Mouse (Mus musculus) skeletal muscle tissue, adult 2 months (tissue): Measurements from ENCODE around the gene Tubb1.
A peak's percentile ranks its signal among the peaks of the same experiment; 100 is the strongest.

ENCODE experiments used
- DNase-seq: peaks from one replicate; pipeline ENCODE4 v3.0.0-alpha.2; 2012; ENCODE audit warnings: low read depth, low spot score

Gene Tubb1

DNA sequence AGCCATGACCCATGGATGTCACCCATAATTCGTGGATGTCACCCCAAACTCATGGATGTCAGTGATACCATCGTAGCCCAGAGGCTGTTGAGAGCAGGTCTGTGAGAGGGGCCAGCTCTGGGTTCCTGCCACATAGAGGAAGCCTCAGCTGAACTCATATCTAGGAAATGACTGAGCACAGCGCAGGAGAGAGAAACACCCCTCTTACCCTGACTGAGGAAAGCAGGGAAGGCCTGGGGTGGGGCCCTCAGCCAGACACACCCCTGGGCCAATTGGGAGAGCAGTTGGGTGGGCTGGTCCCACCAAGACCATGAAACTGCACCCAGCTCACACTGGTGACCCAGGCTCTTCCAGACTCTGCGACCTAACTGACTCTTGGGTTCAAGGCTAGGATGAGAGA is at the start of gene Tubb1:
TSS of gene Tubb1 (plus strand) at position 343 of the 400 bp plus-strand sequence.
- no peak for DNase-seq

DNA sequence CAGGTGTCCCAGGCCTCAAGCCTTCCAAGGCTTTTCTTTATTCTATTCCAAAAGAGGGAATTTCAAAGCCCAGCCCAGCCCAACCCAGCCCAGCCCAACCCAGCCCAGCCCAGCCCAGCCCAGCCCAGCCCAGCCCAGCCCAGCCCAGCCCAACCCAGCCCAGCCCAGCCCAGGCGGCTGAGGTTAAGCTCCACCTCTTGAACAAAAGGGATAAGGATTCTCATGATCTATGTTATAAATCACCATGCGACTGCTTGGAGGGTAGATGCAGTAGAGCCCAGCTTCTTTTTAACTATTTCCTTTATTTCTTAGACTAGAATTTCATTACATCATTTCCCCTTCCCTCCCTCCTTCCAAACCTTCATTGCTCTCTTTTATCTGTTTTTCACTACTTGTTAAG is 40.3 kb upstream of the Tubb1 start:
- DNase-seq, result no peak

GRCm38 (mm10) chr2:174413127-174413526 is 37.4 kb upstream of the Tubb1 start:
- DNase-seq, result no peak

DNA sequence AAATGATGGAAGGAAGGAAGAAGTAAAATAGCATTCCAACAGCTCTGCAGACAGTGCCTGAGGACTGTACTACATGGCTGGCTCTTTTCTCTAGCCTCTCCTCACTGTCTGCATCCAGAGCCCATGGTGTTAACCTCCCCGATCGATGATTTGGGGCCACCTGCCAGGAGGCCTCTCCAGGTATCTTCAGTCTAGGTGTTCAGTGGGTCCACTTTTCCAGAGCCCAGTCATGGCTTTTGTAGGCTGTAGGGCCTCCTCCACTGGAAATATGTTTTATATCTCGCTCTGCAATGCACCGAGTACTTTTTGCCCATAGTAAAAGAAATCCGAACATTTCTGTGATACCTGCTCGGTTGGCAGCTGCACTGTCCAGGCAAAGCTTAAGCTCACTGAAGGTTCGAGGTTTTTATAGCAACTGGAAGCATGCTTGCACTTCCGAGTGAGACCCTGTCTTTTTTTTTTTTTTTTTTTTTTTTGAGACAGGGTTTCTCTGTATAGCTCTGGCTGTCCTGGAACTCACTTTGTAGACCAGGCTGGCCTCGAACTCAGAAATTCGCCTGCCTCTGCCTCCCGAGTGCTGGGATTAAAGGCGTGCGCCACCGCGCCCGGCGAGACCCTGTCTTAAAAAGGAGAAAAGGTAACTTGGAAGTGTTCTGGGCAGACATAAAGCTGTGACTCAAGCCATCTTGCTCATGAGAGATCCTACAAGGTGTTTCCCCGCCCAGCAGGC is 35.3 kb upstream of the Tubb1 start:
- no peak for DNase-seq

DNA sequence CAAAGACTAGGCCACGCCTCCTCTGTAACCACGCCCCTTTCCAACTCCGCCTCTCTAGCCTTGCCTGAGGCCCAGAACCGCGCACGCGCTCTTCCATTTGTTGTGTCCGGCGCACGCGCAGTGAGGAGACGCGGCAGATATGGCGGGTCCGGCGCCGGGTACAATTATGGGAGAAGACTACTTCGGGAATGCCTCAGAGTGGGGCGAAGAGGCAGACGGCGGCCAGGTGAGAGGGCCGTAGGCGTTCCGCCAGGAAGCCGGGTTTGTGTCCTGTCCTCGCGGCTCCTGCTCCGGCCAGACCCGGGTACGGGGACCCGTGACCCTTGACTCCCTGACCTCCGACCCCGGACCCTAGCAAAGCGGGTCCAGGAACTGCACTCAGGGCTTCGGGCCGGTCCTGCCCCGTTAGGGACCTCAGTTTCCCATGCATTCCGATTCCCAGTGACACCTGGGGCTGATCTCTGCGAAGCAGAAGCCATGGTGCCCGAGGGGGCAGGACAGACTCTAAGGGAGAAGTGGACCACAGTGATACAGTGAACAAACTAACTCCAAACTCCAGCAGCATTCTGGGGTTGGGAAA is 34.7 kb upstream of the Tubb1 start, which contains the start of gene Nelfcd:
TSS of gene Nelfcd (plus strand) at position 74 of the 580 bp plus-strand sequence.
- peak; percentile 96 for DNase-seq

GRCm38 (mm10) chr2:174421107-174421506 is 29.4 kb upstream of the Tubb1 start:
- no peak for DNase-seq

DNA sequence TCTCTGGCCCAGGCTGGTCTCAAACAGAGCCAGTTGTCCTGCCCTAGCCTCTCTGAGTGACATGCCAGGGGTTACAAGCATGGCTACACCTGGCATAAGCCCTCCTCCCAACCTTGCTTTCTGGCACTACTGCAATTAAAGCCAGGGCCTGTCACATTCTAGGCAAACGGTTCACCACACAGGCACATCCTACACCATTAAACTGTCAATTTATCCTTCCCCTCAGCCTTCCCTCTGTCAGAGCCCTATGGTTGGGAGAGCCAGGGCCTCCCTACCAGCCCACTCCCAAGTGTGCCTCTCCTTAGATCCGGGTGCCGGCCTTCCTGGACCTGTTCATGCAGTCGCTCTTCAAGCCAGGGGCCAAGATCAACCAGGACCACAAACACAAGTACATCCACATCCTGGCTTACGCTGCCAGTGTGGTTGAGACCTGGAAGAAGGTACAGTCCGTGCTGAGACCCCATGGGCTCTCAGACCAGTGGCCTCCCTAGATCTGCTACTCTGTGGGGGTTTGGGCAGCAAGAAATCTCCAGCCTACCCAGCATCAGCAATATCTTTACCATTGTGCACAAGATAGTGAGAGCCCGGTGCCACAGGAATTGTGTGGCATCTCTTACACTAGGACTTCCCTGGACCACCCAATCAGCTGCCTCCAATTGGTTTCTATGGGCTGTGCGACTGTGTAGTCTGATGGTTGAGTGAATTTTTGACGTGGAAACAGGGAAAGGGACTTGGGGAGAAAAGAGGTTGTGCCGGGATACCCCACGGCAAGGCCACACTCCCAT is 26.0 kb upstream of the Tubb1 start:
- no peak for DNase-seq

GRCm38 (mm10) chr2:174426856-174427255 is 23.6 kb upstream of the Tubb1 start:
- DNase-seq, result no peak

DNA sequence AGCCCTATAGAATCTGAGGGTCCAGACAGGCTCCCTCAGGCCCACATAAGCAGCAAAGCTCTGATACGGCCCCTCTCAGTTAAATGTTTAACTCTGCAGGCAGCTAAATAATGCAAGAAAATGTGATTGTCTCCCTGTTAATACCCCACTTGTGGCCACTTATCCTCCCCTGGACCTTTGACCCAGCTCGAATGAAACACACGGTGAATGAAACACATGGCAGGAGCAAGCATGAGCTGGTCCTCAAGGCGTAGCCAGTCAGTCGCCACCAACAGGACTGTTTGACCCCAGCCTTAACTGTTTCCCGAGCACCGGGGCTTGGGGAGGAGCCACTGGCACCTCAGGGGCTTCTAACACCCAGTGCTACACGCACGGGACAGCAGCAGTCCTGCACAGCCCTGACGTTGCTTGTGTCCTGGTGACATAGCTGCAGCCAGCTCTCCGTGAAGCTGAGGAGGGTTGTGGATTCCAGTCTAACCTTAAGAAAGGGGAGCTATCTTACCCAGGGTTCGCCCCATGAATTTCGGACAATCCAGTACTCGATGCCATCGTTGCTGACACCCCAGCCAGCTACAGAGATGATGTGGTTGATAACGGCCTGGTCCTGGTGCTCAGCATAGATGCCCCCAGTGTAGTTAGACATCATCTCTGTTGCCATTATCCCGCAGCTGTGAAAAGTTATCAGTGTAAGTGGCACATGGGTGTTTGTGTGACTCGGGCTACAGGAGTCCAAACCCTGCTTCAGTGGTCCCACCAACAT is 22.2 kb upstream of the Tubb1 start:
- no peak for DNase-seq

DNA sequence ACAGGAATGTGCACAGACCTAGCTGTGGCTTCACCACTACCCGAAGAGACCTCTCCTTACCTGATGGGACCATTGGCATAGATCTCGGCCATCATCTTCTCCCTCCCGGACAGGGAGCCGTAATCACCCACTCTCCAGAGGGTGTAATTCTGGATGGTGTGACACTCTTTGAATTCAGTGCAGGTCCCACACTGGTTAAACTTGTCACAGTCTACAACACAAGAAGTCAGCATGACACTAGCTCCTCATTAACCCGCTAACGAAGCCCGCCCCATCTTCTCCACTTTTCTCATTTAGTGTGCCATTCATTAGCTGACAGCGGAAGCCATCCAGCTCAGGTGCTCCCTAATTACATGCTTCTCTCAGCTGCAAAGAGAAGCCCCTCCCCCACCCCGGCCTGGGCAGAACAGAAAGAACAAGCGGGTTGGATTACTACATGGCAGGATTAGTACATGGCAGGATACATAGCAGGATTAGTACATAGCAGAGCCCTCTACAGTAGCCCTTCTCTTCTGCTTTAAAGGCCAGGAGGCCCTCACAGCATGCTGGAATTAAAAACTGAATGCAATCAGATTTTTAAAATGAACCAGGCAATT is 21.4 kb upstream of the Tubb1 start:
- no peak for DNase-seq

DNA sequence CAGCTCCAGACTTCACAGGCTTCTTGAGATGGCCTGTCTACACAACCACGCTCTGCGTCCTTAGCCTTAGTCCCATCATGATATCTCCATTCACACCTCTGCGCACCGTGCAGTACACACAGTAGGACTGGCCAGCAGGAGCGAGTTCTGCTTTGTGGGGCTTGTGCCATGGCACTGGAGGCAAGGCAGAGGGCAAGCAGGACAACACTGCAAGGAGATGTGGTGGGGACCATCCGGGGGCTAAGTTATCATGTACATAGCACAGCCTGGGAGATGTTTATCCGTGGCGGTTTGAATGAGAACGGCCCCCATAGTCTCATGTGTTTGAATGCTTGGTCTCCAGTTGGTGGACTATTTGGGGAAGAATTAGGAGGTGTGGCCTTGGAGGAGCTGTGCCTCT is 15.6 kb upstream of the Tubb1 start:
- DNase-seq, result no peak

DNA sequence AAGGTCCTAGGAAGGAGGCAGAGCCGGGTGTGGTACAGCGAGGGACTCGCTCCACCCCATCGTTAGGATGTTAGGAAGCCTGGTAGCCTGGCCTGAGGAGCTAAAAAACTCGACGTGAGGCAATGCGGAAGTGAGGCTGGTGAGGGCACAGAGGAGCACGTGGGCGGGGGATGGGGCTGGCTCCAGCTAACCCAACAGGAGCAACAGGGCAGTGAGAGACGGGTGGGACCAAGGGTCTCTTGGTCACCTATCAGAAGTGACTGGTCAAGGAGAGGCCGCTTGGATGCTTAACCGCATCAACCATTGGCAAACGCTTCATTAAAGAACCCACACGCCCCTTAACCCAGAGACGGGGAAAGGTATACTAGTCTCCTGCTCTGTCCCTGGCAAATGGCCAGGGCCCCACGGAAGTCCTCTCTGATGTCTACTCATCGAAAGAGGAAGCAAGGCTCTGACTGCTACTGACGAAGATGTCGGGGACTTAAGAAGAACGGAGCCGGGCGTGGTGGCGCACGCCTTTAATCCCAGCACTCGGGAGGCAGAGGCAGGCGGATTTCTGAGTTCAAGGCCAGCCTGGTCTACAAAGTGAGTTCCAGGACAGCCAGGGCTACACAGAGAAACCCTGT is 14.3 kb upstream of the Tubb1 start:
- DNase-seq, result peak; percentile 63

- DNase-seq, result no peak
These were observed 13.4 kb upstream of the Tubb1 start for GRCm38 (mm10) chr2:174436916-174437696.

DNA sequence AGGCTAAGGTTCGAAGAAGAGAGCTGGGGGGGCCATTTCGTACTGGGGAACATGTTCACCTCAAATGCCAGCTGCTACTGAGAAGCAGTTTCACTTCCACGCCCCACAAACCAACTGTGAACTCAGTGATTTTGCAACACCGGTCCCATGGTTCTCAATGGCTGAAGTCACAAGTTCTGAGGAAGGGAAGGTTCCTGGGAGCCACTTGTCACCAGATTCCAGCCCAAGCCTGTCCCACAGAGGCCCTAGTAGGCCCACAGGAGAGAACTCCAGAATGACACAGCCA is 12.9 kb upstream of the Tubb1 start:
- no peak for DNase-seq

- no peak for DNase-seq
These were observed 12.3 kb upstream of the Tubb1 start for GRCm38 (mm10) chr2:174438181-174438580.

DNA sequence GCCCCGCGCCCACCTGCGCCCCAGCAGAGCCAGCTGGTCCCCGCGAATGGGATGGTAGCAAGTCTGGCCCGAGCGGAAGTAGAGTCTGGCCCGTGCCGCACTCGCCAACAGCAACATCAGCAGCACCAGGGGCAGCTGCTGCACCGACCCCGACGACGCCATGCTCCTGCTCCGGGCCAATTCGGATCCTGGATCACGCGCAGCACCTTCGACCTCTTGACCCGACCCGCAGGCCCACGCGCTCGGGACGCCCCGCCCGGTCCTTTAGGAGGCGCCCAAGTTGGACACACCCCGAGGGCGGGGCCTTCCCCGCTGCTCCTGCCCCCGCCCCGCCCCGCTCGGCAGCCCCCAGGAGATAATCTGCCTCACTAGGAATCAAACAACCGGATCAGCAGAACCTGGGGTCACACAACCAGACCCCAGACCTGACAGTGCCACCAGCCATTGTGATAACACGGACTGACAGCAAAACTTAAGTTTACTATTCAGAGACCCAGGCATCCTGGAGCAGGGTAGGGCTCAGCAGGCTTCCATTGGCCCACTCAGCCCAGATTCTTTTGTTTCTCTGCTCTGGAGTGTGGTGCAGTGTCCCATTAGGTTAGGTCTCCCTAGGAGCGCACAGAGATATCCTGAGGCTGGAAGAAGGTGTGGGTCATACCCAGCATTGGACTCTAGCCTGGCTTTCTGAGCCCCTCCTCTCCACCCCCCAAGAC is 11.6 kb upstream of the Tubb1 start, which contains the start of gene Ctsz:
TSS of gene Ctsz (minus strand) at position 303 of the 713 bp plus-strand sequence.
- peak; percentile 54 for DNase-seq

- no peak for DNase-seq
These were observed 11.1 kb upstream of the Tubb1 start for GRCm38 (mm10) chr2:174439450-174439838.

DNA sequence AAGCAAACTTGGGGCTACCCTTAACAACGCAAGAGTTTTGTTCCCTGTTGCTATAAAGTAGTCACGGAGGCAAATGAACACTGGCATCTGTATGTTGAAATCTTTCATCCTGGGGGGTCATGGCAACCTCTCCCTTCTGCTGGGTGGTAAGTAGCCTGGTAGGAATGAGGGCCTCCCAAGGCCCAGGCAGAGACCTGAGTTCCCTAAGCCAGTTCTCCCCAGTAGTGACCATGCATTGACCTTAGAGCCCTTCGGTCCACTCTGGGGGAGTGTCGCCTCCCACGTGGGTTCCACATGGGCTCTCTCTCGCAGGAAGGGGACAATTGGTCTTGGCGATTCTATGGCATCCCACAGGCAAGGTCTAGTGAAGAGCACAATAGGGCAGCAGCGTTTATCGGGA is 10.5 kb upstream of the Tubb1 start:
- no peak for DNase-seq

- no peak for DNase-seq
These were observed 8.6 kb upstream of the Tubb1 start for GRCm38 (mm10) chr2:174441898-174442297.

DNA sequence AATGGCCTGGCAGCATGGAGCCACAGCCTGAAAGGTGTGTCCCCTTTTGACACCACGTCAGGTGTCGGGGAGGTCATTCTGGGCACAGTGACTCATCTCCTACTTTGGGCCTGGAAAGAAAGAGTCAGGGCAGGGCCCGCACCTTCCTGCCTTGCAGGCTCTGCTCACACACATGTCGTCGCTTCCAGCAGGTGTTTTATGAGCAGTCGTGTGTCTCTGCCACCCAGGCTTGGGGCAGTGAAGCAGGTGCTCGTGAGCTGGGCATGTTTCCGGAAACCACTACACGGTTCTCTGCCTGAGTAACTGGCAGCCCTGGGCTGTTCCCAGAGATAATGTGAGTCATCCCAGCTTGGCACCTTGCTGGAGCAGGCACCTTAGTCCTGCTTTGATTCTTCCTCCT is 8.0 kb upstream of the Tubb1 start:
- DNase-seq, result peak; percentile 45
